Mouse (Mus musculus): ENCODE results near the gene Dhx40.
"Not testable (repeated sequence)": the region's sequence is repeated elsewhere in the genome, so short reads cannot be mapped to it uniquely, and the experiment has no call there.

GRCm38 (mm10) chr11:86763127-86763526 lies 44.4 kb downstream of the Dhx40 start:
- TF ChIP-seq CTCF (IDR thresholded peaks at IDR 0.05; ENCODE audit: low read depth, low read length); POLR2A (IDR thresholded peaks at IDR 0.05; ENCODE audit: extremely low read depth, insufficient read depth, low read length): not testable (repeated sequence)
